Mouse (Mus musculus): ENCODE results near the gene Ttll5.

- TF ChIP-seq TAL1 (IDR thresholded peaks at IDR 0.05; ENCODE audit: low read length) (no peak), GATA1 (IDR thresholded peaks at IDR 0.05; ENCODE audit: low read length) (no peak)
Observed at GRCm38 (mm10) chr12:85809726-85810125, 14.7 kb upstream of the Ttll5 start.

Data from erythroblast, embryonic 14.5 days (primary cell).